Mouse (Mus musculus): ENCODE results near the gene Wdr81.

- TF ChIP-seq CTCF (IDR thresholded peaks at IDR 0.05; ENCODE audit: low read depth): peak; percentile 87
- no peak for TF ChIP-seq EP300 (optimal IDR thresholded peaks at IDR 0.05)
Measured at GRCm38 (mm10) chr11:75402271-75402690, 52.2 kb downstream of the Wdr81 start.
